29 mouse cellular contexts compared by ENCODE assay signal in the genomic region with DNA sequence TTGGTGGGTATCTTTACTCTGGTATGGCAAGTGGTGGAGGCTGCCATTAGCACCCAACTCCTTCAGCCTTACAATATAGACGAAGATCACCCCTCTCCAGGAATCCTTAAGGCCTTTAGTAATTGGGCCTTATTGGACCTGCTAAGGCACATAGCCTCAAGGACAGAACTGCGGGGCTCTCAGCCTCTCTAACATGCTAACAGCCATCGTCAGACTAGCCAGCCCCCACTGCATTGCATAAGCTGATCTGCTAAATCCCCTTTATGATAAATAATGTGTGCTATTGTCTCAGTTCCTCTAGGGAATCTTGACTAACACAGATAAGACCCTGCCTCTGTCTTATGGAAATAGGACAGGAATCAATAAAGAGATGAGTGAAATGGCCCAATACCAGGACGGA.
DNase-seq lines count a peak whose midpoint lies in the region; ATAC-seq and TF ChIP-seq lines count a peak whose summit lies in the region.
"Had no signal": no experiment of that assay in that cellular context is flagged by ENCODE, and none has a peak within 500 bp of the region (broad histone marks: within the 10 kb centered on the region; RNA-seq: fewer than 3 reads in every experiment).

No protein-coding gene starts in this region.

- no peak overlapping the region for H3K27ac ChIP-seq in hindbrain, embryonic 13.5 days
- no peak overlapping the region for H3K27ac ChIP-seq in hindbrain, embryonic 14.5 days
- H3K27ac ChIP-seq in midbrain, embryonic 12.5 days (replicated peaks), result peak overlapping the region; percentile 46
- no peak overlapping the region for H3K27ac ChIP-seq in midbrain, embryonic 10.5 days (replicated peaks)
- no peak overlapping the region for H3K27ac ChIP-seq in midbrain, embryonic 15.5 days
- H3K27ac ChIP-seq: embryonic facial prominence, embryonic 13.5 days; embryonic facial prominence, embryonic 15.5 days; forebrain, embryonic 10.5 days; forebrain, embryonic 12.5 days had no signal

- H3K36me3 ChIP-seq in hindbrain, embryonic 13.5 days, result no peaks in the 10 kb centered on the region
- H3K36me3 ChIP-seq in hindbrain, embryonic 14.5 days (replicated peaks; ENCODE audit: control insufficient read depth, insufficient read depth), result no peaks in the 10 kb centered on the region
- no peaks in the 10 kb centered on the region for H3K36me3 ChIP-seq in midbrain, embryonic 12.5 days
- H3K36me3 ChIP-seq in midbrain, embryonic 10.5 days, result no peaks in the 10 kb centered on the region
- no peaks in the 10 kb centered on the region for H3K36me3 ChIP-seq in midbrain, embryonic 15.5 days (replicated peaks)
- H3K36me3 ChIP-seq: embryonic facial prominence, embryonic 13.5 days; embryonic facial prominence, embryonic 15.5 days; forebrain, embryonic 10.5 days; forebrain, embryonic 12.5 days; G1E had no signal

- no peak overlapping the region for H3K4me2 ChIP-seq in hindbrain, embryonic 13.5 days
- H3K4me2 ChIP-seq in hindbrain, embryonic 14.5 days (replicated peaks), result no peak overlapping the region
- no peak overlapping the region for H3K4me2 ChIP-seq in midbrain, embryonic 12.5 days (replicated peaks)
- no peak overlapping the region for H3K4me2 ChIP-seq in midbrain, embryonic 15.5 days
- H3K4me2 ChIP-seq: embryonic facial prominence, embryonic 13.5 days; embryonic facial prominence, embryonic 15.5 days; forebrain, embryonic 12.5 days had no signal

- intact Hi-C loops in heart, postnatal 10 days (cut with DNase I), result no loop called here

- no peaks in the 10 kb centered on the region for H3K27me3 ChIP-seq in hindbrain, embryonic 13.5 days
- H3K27me3 ChIP-seq in hindbrain, embryonic 14.5 days (ENCODE audit: control insufficient read depth, insufficient read depth, low read length), result no peaks in the 10 kb centered on the region
- H3K27me3 ChIP-seq in midbrain, embryonic 12.5 days, result no peaks in the 10 kb centered on the region
- H3K27me3 ChIP-seq in midbrain, embryonic 10.5 days (ENCODE audit: low read depth, poor library complexity, severe bottlenecking), result no peaks in the 10 kb centered on the region
- H3K27me3 ChIP-seq in midbrain, embryonic 15.5 days (replicated peaks), result no peaks in the 10 kb centered on the region
- H3K27me3 ChIP-seq: CH12.LX; embryonic facial prominence, embryonic 13.5 days; embryonic facial prominence, embryonic 15.5 days; forebrain, embryonic 12.5 days; Patski had no signal

- H3K4me1 ChIP-seq in hindbrain, embryonic 13.5 days (replicated peaks), result no peaks in the 10 kb centered on the region
- H3K4me1 ChIP-seq in hindbrain, embryonic 14.5 days (replicated peaks; ENCODE audit: control insufficient read depth, insufficient read depth, low read length), result no peaks in the 10 kb centered on the region
- peaks cover 5% of the 10 kb centered on the region; the same call in 1 of the 2 replicates for H3K4me1 ChIP-seq in midbrain, embryonic 12.5 days
- H3K4me1 ChIP-seq in midbrain, embryonic 10.5 days, result no peaks in the 10 kb centered on the region
- no peaks in the 10 kb centered on the region for H3K4me1 ChIP-seq in midbrain, embryonic 15.5 days
- H3K4me1 ChIP-seq: embryonic facial prominence, embryonic 13.5 days; embryonic facial prominence, embryonic 15.5 days; forebrain, embryonic 10.5 days; forebrain, embryonic 12.5 days had no signal

- no peak for TF ChIP-seq POLR2A in brain, embryonic 14.5 days (IDR thresholded peaks at IDR 0.05; ENCODE audit: borderline replicate concordance, extremely low read depth, insufficient read depth, insufficient read length, poor library complexity, severe bottlenecking)

- TF ChIP-seq CTCF in brain, embryonic 14.5 days (IDR thresholded peaks at IDR 0.05; ENCODE audit: borderline replicate concordance, extremely low read depth, insufficient read depth, insufficient read length), result no peak

- no peaks in the 10 kb centered on the region for H3K9me3 ChIP-seq in hindbrain, embryonic 13.5 days
- H3K9me3 ChIP-seq in hindbrain, embryonic 14.5 days (ENCODE audit: control insufficient read depth, low read length), result no peaks in the 10 kb centered on the region
- H3K9me3 ChIP-seq in midbrain, embryonic 12.5 days, result no peaks in the 10 kb centered on the region
- peaks cover 8% of the 10 kb centered on the region; the same call in 1 of the 2 replicates for H3K9me3 ChIP-seq in midbrain, embryonic 10.5 days (replicated peaks)
- no peaks in the 10 kb centered on the region for H3K9me3 ChIP-seq in midbrain, embryonic 15.5 days
- H3K9me3 ChIP-seq: embryonic facial prominence, embryonic 13.5 days; embryonic facial prominence, embryonic 15.5 days; forebrain, embryonic 10.5 days; forebrain, embryonic 12.5 days; G1E had no signal

- no peak overlapping the region for H3K4me3 ChIP-seq in hindbrain, embryonic 13.5 days
- no peak overlapping the region for H3K4me3 ChIP-seq in hindbrain, embryonic 14.5 days (replicated peaks; ENCODE audit: low read length)
- H3K4me3 ChIP-seq in midbrain, embryonic 12.5 days, result no peak overlapping the region
- no peak overlapping the region for H3K4me3 ChIP-seq in midbrain, embryonic 10.5 days
- no peak overlapping the region for H3K4me3 ChIP-seq in midbrain, embryonic 15.5 days
- H3K4me3 ChIP-seq: embryonic facial prominence, embryonic 13.5 days; embryonic facial prominence, embryonic 15.5 days; erythroblast, embryonic 14.5 days; forebrain, embryonic 10.5 days; forebrain, embryonic 12.5 days had no signal

- DNase-seq in hindbrain, embryonic 14.5 days (ENCODE audit: low spot score), result no peak
- DNase-seq in midbrain, embryonic 10.5 days (ENCODE audit: low spot score), result no peak
- DNase-seq in brain, embryonic 14.5 days (ENCODE audit: low read depth), result peak; percentile 34
- no peak for DNase-seq in heart, postnatal 10 days
- DNase-seq: adrenal gland, adult 8-10 months; adrenal gland, postnatal 14 days; adrenal gland, postnatal 36 days; B cell, adult 2 months; cerebellum, adult 11 months; cerebellum, adult 18-20 months; cerebellum, adult 8-10 months; cerebellum, adult 9-11 months; cerebellum, postnatal 14 days; cerebellum, postnatal 36 days; embryo, embryonic 11 days had no signal

- 0 out of 2 replicates have a peak, but pooled peaks have one; percentile 32 for ATAC-seq in hindbrain, embryonic 13.5 days (ENCODE audit: low FRiP score)
- no peak for ATAC-seq in hindbrain, embryonic 14.5 days (ENCODE audit: low FRiP score)
- ATAC-seq in midbrain, embryonic 12.5 days (ENCODE audit: low FRiP score, low read depth), result peak; percentile 56; the same call in 1 of the 2 replicates
- ATAC-seq in midbrain, embryonic 15.5 days (replicated peaks), result 0 out of 2 replicates have a peak, but pooled peaks have one; percentile 39
- ATAC-seq: activated CD4-positive, CD25-positive, alpha-beta regulatory T cell, adult 4 months; CD4-positive, CD25-positive, alpha-beta regulatory T cell, adult 4 months; forebrain, embryonic 14.5 days; Patski had no signal

- WGBS in hindbrain, embryonic 13.5 days, result 76% methylated on average over 4 of the region's 4 CpGs
- WGBS in hindbrain, embryonic 14.5 days, result 72% methylated on average over 4 of the region's 4 CpGs
- 66% methylated on average over 4 of the region's 4 CpGs for WGBS in midbrain, embryonic 12.5 days
- WGBS in midbrain, embryonic 10.5 days, result 82% methylated on average over 4 of the region's 4 CpGs
- WGBS in midbrain, embryonic 15.5 days, result 54% methylated on average over 4 of the region's 4 CpGs

- no peak overlapping the region for H3K9ac ChIP-seq in hindbrain, embryonic 13.5 days
- H3K9ac ChIP-seq in hindbrain, embryonic 14.5 days, result no peak overlapping the region
- H3K9ac ChIP-seq in midbrain, embryonic 12.5 days (replicated peaks), result no peak overlapping the region
- H3K9ac ChIP-seq in midbrain, embryonic 15.5 days, result no peak overlapping the region
- H3K9ac ChIP-seq: embryonic facial prominence, embryonic 13.5 days; embryonic facial prominence, embryonic 15.5 days; forebrain, embryonic 12.5 days had no signal
